Mouse (Mus musculus) stomach, postnatal 0 days (tissue): Measurements from ENCODE around the gene Epm2aip1.

Source experiments
- CTCF ChIP-seq: IDR thresholded peaks from 2 replicates; pipeline ENCODE4 v1.5.1; 2016; ENCODE audit warnings: antibody characterized with exemption, low read depth, mild to moderate bottlenecking, moderate library complexity
- EP300 ChIP-seq: optimal IDR thresholded peaks from 2 replicates; pipeline ENCODE3; 2016; ENCODE audit warnings: antibody characterized with exemption

- TF ChIP-seq CTCF, result no peak
- TF ChIP-seq EP300, result no peak
Measured at GRCm38 (mm10) chr9:111311031-111311842, 39.5 kb downstream of the Epm2aip1 start, which contains the start of gene Trank1.
